Mouse (Mus musculus): ENCODE data around the gene 3100002H09Rik.

- no peak for TF ChIP-seq POLR2A (IDR thresholded peaks at IDR 0.05; ENCODE audit: borderline replicate concordance, low read depth, low read length)
- no peak for TF ChIP-seq CTCF (IDR thresholded peaks at IDR 0.05; ENCODE audit: low read depth, low read length)
These were observed 22.3 kb upstream of the 3100002H09Rik start for GRCm38 (mm10) chr4:124632856-124633255.

All from bone marrow macrophage, adult 2 months (primary cell).